Mouse (Mus musculus): ENCODE results near the gene AW146154. TPM values are rescaled to one million over a fixed set of nuclear protein-coding genes. Genes with fewer than 3 reads are reported as not detected.
"Not testable (repeated sequence)": the region's sequence is repeated elsewhere in the genome, so short reads cannot be mapped to it uniquely, and the experiment has no call there.

The AW146154 gene
- polyA plus RNA-seq (2015; fragmentation: Nextera tagmentation; extraction: Ambion mirVana): 9.1 and 10.1 TPM in 2 replicates

DNA sequence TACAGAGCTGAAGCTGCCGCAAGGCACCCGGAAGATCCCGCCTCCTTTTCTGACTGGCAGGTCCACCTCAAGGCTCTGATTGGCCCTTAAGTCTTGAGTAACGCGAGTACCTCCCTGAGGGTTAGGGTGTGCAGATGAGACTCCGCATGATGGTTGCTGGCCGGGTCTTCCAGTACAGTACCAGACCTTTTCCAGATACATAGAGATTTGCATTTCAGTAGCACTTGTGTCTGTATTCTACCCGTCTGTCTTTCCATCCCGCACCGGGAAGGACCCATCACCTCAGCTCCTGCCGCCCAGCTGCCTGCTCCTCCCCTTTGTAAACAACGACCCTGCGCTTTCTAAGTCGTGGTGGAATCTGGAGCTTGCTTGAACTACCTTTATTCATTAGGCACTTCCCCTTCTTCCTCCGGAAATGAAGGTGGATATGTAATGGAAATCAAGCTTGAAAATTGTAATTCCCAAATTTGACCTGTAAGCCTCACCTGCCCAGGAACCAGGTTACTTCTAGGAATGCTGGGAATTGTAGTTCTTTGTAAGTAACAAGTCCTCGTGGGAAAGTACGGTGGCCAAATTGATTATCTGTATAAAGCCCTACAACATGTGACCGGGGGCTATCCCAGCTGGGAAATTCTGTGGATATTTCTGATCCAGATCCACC is at the start of gene AW146154, which contains the start of gene Gm20449:
TSS of gene AW146154 (minus strand) at position 502 of the 661 bp plus-strand sequence.
TSS of gene Gm20449 (minus strand) at position 29 of the 661 bp plus-strand sequence.
- peak within 1 kb of the TSS; percentile 71 for H3K9ac ChIP-seq (ENCODE audit: low read depth, low read length)
- H3K4me1 ChIP-seq (ENCODE audit: control insufficient read depth, insufficient read depth, low read length): 0 out of 2 replicates have a peak, but pooled peaks cover 2% of the 10 kb centered on the region
- no peaks in the 10 kb centered on the region for H3K27me3 ChIP-seq (replicated peaks; ENCODE audit: control insufficient read depth, insufficient read depth, low read length)
- ATAC-seq: peak; percentile 99
- H3K4me2 ChIP-seq (ENCODE audit: low read depth, low read length): peak within 1 kb of the TSS; percentile 91
- peak within 1 kb of the TSS; percentile 59 for H3K4me3 ChIP-seq (ENCODE audit: low read length)
- no peaks in the 10 kb centered on the region for H3K9me3 ChIP-seq (ENCODE audit: control insufficient read depth, low read length)
- under 1% methylated on average over 18 of the region's 18 CpGs for WGBS
- H3K27ac ChIP-seq (ENCODE audit: low read length): peak within 1 kb of the TSS; percentile 75
- H3K36me3 ChIP-seq (ENCODE audit: control insufficient read depth, insufficient read depth, low read length): 0 out of 2 replicates have a peak, but pooled peaks cover 3% of the 10 kb centered on the region

GRCm38 (mm10) chr7:41512672-41513071 is 13.0 kb upstream of the AW146154 start:
- Histone ChIP-seq H3K9ac (ENCODE audit: low read depth, low read length) (no peak overlapping the region), H3K4me3 (ENCODE audit: low read length) (no peak overlapping the region), H3K4me2 (ENCODE audit: low read depth, low read length) (no peak overlapping the region), H3K27ac (ENCODE audit: low read length) (no peak overlapping the region), H3K36me3 (ENCODE audit: control insufficient read depth, insufficient read depth, low read length) (no peaks in the 10 kb centered on the region), H3K27me3 (replicated peaks; ENCODE audit: control insufficient read depth, insufficient read depth, low read length) (no peaks in the 10 kb centered on the region), H3K9me3 (ENCODE audit: control insufficient read depth, low read length) (no peaks in the 10 kb centered on the region), H3K4me1 (ENCODE audit: control insufficient read depth, insufficient read depth, low read length) (no peaks in the 10 kb centered on the region)
- 80% methylated on average over 3 of the region's 3 CpGs for WGBS
- ATAC-seq: no peak

DNA sequence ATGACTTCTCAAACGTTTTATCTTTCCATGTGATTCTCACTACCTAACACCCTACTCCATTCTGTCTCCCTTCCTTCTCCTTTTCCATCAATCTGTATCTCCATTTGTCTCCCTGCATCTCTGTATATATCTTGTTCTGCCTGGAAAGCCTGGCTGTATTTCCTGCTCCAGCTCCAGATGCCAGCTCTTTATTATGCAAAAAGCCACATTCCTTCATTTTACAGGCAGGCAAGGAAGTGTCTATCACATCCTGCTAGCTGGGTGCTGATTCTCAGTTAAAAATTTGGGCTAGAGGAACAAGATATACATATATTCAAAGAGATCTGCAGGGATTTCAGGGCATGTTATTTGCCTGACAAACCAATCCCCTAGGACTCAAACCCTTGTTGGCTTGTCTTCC is 12.5 kb upstream of the AW146154 start:
- ATAC-seq: no peak
- Histone ChIP-seq H3K27me3 (replicated peaks; ENCODE audit: control insufficient read depth, insufficient read depth, low read length) (no peaks in the 10 kb centered on the region), H3K27ac (ENCODE audit: low read length) (no peak overlapping the region), H3K4me1 (ENCODE audit: control insufficient read depth, insufficient read depth, low read length) (no peaks in the 10 kb centered on the region), H3K4me3 (ENCODE audit: low read length) (no peak overlapping the region), H3K4me2 (ENCODE audit: low read depth, low read length) (no peak overlapping the region), H3K9me3 (ENCODE audit: control insufficient read depth, low read length) (no peaks in the 10 kb centered on the region), H3K9ac (ENCODE audit: low read depth, low read length) (no peak overlapping the region), H3K36me3 (ENCODE audit: control insufficient read depth, insufficient read depth, low read length) (no peaks in the 10 kb centered on the region)
- 16% methylated on average over 1 of the region's 1 CpGs for WGBS

DNA sequence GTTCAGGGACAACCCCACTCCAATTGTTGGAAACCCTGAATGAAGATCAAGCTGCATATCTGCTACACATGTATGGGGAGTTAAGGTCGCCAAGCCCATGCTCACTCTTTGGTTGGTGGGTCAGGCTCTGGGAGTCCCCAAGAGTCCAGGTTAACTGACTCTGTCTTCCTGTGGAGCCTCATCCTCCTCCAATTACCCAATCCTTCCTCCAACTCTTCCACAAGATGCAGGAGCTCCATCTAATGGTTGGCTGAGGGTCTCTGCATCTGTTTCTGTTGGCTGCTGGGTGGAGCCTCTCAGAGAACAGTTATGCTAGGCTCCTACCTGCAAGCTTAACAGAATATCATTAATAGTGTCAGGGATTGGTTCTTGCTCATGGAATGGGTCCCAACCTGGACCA is 2.7 kb upstream of the AW146154 start:
- no peaks in the 10 kb centered on the region for H3K9me3 ChIP-seq (ENCODE audit: control insufficient read depth, low read length)
- 38% methylated on average over 1 of the region's 1 CpGs for WGBS
- no peak for ATAC-seq
- H3K4me1 ChIP-seq (ENCODE audit: control insufficient read depth, insufficient read depth, low read length): 0 out of 2 replicates have a peak, but pooled peaks cover 2% of the 10 kb centered on the region
- no peak overlapping the region for H3K4me3 ChIP-seq (ENCODE audit: low read length)
- no peaks in the 10 kb centered on the region for H3K27me3 ChIP-seq (replicated peaks; ENCODE audit: control insufficient read depth, insufficient read depth, low read length)
- no peak overlapping the region for H3K4me2 ChIP-seq (ENCODE audit: low read depth, low read length)
- no peaks in the 10 kb centered on the region for H3K36me3 ChIP-seq (ENCODE audit: control insufficient read depth, insufficient read depth, low read length)
- no peak overlapping the region for H3K9ac ChIP-seq (ENCODE audit: low read depth, low read length)
- no peak overlapping the region for H3K27ac ChIP-seq (ENCODE audit: low read length)

- H3K9ac ChIP-seq (ENCODE audit: low read depth, low read length): peak overlapping the region; percentile 52
- ATAC-seq: peak; percentile 57
Observed at GRCm38 (mm10) chr7:41500151-41500934, 653 bp upstream of the AW146154 start.

GRCm38 (mm10) chr7:41499018-41499388 is 687 bp downstream of the AW146154 start:
- peak; percentile 70 for ATAC-seq

More at GRCm38 (mm10) chr7:41500151-41500934, 653 bp upstream of the AW146154 start:
- Histone ChIP-seq H3K9me3 (ENCODE audit: control insufficient read depth, low read length) (no peaks in the 10 kb centered on the region), H3K27ac (ENCODE audit: low read length) (no peak overlapping the region), H3K27me3 (replicated peaks; ENCODE audit: control insufficient read depth, insufficient read depth, low read length) (no peaks in the 10 kb centered on the region), H3K36me3 (ENCODE audit: control insufficient read depth, insufficient read depth, low read length) (no peaks in the 10 kb centered on the region), H3K4me1 (ENCODE audit: control insufficient read depth, insufficient read depth, low read length) (0 out of 2 replicates have a peak, but pooled peaks cover 2% of the 10 kb centered on the region), H3K4me3 (ENCODE audit: low read length) (peak overlapping the region; percentile 59), H3K4me2 (ENCODE audit: low read depth, low read length) (peak overlapping the region; percentile 91)
- 17% methylated on average over 22 of the region's 22 CpGs for WGBS

DNA sequence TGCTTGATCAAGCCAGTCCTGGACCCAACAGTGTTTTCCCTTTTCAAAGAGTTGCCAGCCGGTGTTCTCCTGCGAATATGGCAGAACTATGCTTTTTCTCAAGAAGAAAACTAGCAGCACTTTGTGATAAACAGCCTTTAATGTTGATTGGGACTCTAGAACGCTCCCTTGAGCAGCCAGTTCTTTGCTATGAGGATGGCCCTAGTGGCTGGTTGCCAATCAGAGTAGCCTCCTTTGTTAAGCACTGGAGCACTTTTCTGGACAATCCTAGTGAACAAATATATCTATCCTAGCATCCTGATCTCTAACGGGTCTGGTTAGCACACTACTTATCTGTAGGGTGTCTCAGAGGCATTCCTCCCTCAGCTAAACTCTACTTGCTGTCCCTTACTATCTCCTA is 1.2 kb downstream of the AW146154 start:
- peak overlapping the region; percentile 59 for H3K4me3 ChIP-seq (ENCODE audit: low read length)
- not testable (repeated sequence) for H3K27ac ChIP-seq (ENCODE audit: low read length); H3K9me3 ChIP-seq (ENCODE audit: control insufficient read depth, low read length); ATAC-seq; H3K36me3 ChIP-seq (ENCODE audit: control insufficient read depth, insufficient read depth, low read length); H3K27me3 ChIP-seq (replicated peaks; ENCODE audit: control insufficient read depth, insufficient read depth, low read length); H3K4me1 ChIP-seq (ENCODE audit: control insufficient read depth, insufficient read depth, low read length); H3K9ac ChIP-seq (ENCODE audit: low read depth, low read length)
- H3K4me2 ChIP-seq (ENCODE audit: low read depth, low read length): peak overlapping the region; percentile 54; the same call in 1 of the 2 replicates
- WGBS: 55% methylated on average over 2 of the region's 4 CpGs

More at GRCm38 (mm10) chr7:41499018-41499388, 687 bp downstream of the AW146154 start:
- Histone ChIP-seq H3K9ac (ENCODE audit: low read depth, low read length) (peak overlapping the region; percentile 71), H3K4me3 (ENCODE audit: low read length) (peak overlapping the region; percentile 59), H3K27ac (ENCODE audit: low read length) (peak overlapping the region; percentile 75), H3K4me2 (ENCODE audit: low read depth, low read length) (peak overlapping the region; percentile 54)
- not testable (repeated sequence) for H3K36me3 ChIP-seq (ENCODE audit: control insufficient read depth, insufficient read depth, low read length); H3K9me3 ChIP-seq (ENCODE audit: control insufficient read depth, low read length); H3K27me3 ChIP-seq (replicated peaks; ENCODE audit: control insufficient read depth, insufficient read depth, low read length); H3K4me1 ChIP-seq (ENCODE audit: control insufficient read depth, insufficient read depth, low read length)
- WGBS: 0% methylated on average over 6 of the region's 6 CpGs

GRCm38 (mm10) chr7:41497871-41498270 is 1.8 kb downstream of the AW146154 start:
- Histone ChIP-seq H3K36me3 (ENCODE audit: control insufficient read depth, insufficient read depth, low read length) (0 out of 2 replicates have a peak, but pooled peaks cover 3% of the 10 kb centered on the region), H3K4me3 (ENCODE audit: low read length) (no peak overlapping the region), H3K27ac (ENCODE audit: low read length) (no peak overlapping the region), H3K4me2 (ENCODE audit: low read depth, low read length) (no peak overlapping the region), H3K27me3 (replicated peaks; ENCODE audit: control insufficient read depth, insufficient read depth, low read length) (no peaks in the 10 kb centered on the region), H3K4me1 (ENCODE audit: control insufficient read depth, insufficient read depth, low read length) (0 out of 2 replicates have a peak, but pooled peaks cover 2% of the 10 kb centered on the region), H3K9me3 (ENCODE audit: control insufficient read depth, low read length) (no peaks in the 10 kb centered on the region), H3K9ac (ENCODE audit: low read depth, low read length) (no peak overlapping the region)
- no peak for ATAC-seq
- WGBS: 100% methylated on average over 2 of the region's 2 CpGs

- H3K4me2 ChIP-seq (ENCODE audit: low read depth, low read length): no peak overlapping the region
- 7% methylated on average over 10 of the region's 10 CpGs for WGBS
- no peaks in the 10 kb centered on the region for H3K9me3 ChIP-seq (ENCODE audit: control insufficient read depth, low read length)
- no peak for ATAC-seq
- H3K36me3 ChIP-seq (ENCODE audit: control insufficient read depth, insufficient read depth, low read length): no peaks in the 10 kb centered on the region
- no peak overlapping the region for H3K4me3 ChIP-seq (ENCODE audit: low read length)
- no peaks in the 10 kb centered on the region for H3K4me1 ChIP-seq (ENCODE audit: control insufficient read depth, insufficient read depth, low read length)
- no peak overlapping the region for H3K9ac ChIP-seq (ENCODE audit: low read depth, low read length)
- no peak overlapping the region for H3K27ac ChIP-seq (ENCODE audit: low read length)
- no peaks in the 10 kb centered on the region for H3K27me3 ChIP-seq (replicated peaks; ENCODE audit: control insufficient read depth, insufficient read depth, low read length)
Observed at GRCm38 (mm10) chr7:41451864-41452263, 47.8 kb downstream of the AW146154 start.
